Mouse (Mus musculus): ENCODE data around the gene Eif4g3. TPM values are rescaled to one million over a fixed set of nuclear protein-coding genes. Genes with fewer than 3 reads are reported as not detected.

Eif4g3 gene
- polyA plus RNA-seq, 1 experiment from 2014 or later, result 56.9 TPM

DNA sequence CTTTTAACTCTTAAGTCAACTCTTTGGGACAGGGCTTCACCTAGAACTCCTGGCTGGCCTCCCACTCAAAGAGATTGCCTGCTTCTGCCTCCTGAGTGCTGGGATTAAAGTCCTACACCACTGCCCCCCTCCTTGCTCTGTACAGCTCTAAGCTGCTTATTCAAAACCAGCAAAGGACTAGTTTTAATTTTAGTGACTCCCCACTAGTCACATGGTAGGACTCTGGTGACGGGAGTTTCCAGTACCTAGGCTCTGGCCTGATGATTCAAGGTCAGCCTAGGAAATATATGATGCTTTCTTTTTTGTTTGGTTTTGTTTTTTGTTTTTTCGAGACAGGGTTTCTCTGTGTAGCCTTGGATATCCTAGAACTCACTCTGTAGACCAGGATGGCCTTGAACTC is 172.0 kb downstream of the Eif4g3 start:
- no peaks in the 10 kb centered on the region for H3K4me1 ChIP-seq (replicated peaks; ENCODE audit: control insufficient read depth, insufficient read depth, low read length)
- H3K4me3 ChIP-seq (ENCODE audit: low read depth, low read length), result no peak overlapping the region
- H3K9ac ChIP-seq (ENCODE audit: low read depth, low read length), result no peak overlapping the region
- H3K27ac ChIP-seq (ENCODE audit: low read depth, low read length), result no peak overlapping the region
- ATAC-seq (ENCODE audit: low FRiP score) (no peak), DNase-seq (ENCODE audit: low spot score) (no peak)
- H3K36me3 ChIP-seq (ENCODE audit: control insufficient read depth, insufficient read depth, low read length), result no peaks in the 10 kb centered on the region
- WGBS, result 98% methylated on average over 2 of the region's 2 CpGs
- H3K9me3 ChIP-seq (ENCODE audit: control insufficient read depth, low read length), result no peaks in the 10 kb centered on the region
- H3K4me2 ChIP-seq (replicated peaks; ENCODE audit: low read depth, low read length), result no peak overlapping the region
- no peaks in the 10 kb centered on the region for H3K27me3 ChIP-seq (ENCODE audit: control insufficient read depth, insufficient read depth, low read length)

DNA sequence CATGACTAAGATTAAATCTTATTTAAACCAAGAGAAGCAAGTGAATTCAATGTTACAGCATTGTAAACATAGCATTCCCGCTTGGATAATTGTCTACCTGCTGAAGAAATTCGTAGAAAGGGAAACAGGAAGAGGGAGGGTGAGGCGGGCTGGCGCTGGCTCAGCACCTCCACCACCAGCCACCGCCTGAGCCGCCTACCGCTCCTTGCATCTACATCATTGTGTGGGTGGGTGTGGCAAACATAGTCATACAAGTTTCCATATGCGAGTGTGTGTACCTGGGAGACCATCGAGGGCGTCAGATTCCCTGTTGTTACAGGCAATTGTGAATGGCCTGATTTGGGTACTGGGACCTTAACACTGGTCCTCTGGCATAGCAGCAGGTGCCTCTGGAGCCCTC is 173.7 kb downstream of the Eif4g3 start:
- Histone ChIP-seq H3K4me1 (replicated peaks; ENCODE audit: control insufficient read depth, insufficient read depth, low read length) (no peaks in the 10 kb centered on the region), H3K9me3 (ENCODE audit: control insufficient read depth, low read length) (no peaks in the 10 kb centered on the region), H3K27me3 (ENCODE audit: control insufficient read depth, insufficient read depth, low read length) (no peaks in the 10 kb centered on the region), H3K27ac (ENCODE audit: low read depth, low read length) (no peak overlapping the region), H3K4me2 (replicated peaks; ENCODE audit: low read depth, low read length) (no peak overlapping the region), H3K36me3 (ENCODE audit: control insufficient read depth, insufficient read depth, low read length) (peaks cover 11% of the 10 kb centered on the region; the same call in 1 of the 2 replicates), H3K4me3 (ENCODE audit: low read depth, low read length) (no peak overlapping the region), H3K9ac (ENCODE audit: low read depth, low read length) (no peak overlapping the region)
- 93% methylated on average over 10 of the region's 10 CpGs for WGBS
- DNase-seq (ENCODE audit: low spot score) (no peak), ATAC-seq (ENCODE audit: low FRiP score) (no peak)

DNA sequence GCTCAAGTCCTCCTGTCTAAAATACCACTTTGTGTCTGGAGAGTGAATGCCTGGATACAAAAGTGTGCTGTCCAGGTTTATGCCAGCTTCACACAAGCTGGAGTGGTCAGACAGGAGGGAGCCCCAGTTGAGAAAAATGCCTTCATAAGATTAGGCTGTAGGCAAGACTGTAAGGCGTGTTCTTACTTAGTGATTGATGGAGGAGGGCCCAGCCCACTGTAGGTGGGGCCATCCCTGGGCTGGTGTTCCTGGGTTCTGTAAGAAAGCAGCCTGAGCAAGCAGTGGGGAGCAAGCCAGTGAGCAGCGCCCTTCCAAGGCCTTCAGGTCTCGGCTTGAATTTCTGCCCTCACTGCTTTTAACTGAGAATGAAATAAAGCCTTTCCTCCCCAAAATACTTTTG is 175.3 kb downstream of the Eif4g3 start:
- 85% methylated on average over 3 of the region's 3 CpGs for WGBS
- Histone ChIP-seq H3K4me2 (replicated peaks; ENCODE audit: low read depth, low read length) (no peak overlapping the region), H3K4me3 (ENCODE audit: low read depth, low read length) (no peak overlapping the region), H3K27ac (ENCODE audit: low read depth, low read length) (no peak overlapping the region), H3K9me3 (ENCODE audit: control insufficient read depth, low read length) (no peaks in the 10 kb centered on the region), H3K9ac (ENCODE audit: low read depth, low read length) (no peak overlapping the region), H3K27me3 (ENCODE audit: control insufficient read depth, insufficient read depth, low read length) (no peaks in the 10 kb centered on the region), H3K4me1 (replicated peaks; ENCODE audit: control insufficient read depth, insufficient read depth, low read length) (no peaks in the 10 kb centered on the region), H3K36me3 (ENCODE audit: control insufficient read depth, insufficient read depth, low read length) (peaks cover 17% of the 10 kb centered on the region; the same call in 1 of the 2 replicates)
- ATAC-seq (ENCODE audit: low FRiP score), result no peak
- DNase-seq (ENCODE audit: low spot score), result no peak

DNA sequence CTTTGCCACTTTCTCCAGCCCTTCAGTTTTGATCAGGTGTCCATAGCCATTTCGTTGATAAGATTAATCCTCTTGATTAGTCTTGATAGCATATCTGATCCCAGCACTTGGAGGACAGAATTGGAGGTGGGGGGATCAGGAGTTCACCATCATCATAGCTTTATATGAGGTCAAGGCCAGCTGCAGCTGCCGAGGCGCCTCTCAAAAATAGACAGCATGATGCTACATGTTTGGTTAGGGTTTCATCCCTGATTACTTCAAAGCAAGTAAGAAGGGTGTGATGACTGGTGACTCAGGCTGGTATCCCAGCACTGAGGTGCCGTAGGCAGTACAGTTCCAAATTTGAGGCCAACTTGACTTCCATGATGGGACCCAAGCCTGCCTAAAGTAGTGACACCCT is 176.6 kb downstream of the Eif4g3 start:
- 95% methylated on average over 4 of the region's 4 CpGs for WGBS

DNA sequence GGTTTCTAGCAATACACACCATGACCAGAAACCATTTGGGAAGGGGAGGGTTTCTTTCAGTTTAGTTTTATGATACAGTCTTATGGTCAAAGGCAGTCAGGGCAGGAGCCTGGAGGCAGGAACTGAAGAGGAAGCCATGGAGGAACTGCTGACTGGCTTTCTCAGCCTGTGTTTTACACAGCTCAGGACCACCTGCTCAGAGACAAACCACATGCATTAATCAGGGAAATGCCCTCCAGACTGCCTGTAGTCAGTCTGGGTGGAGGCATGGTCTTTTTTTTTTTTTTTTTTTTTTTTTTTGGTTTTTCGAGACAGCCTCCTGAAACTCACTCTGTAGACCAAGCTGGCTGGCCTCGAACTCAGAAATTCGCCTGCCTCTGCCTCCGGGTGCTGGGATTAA is 179.9 kb downstream of the Eif4g3 start:
- 92% methylated on average over 4 of the region's 4 CpGs for WGBS
- no peaks in the 10 kb centered on the region for H3K9me3 ChIP-seq (ENCODE audit: control insufficient read depth, low read length)
- ATAC-seq (ENCODE audit: low FRiP score) (no peak), DNase-seq (ENCODE audit: low spot score) (no peak)
- H3K4me3 ChIP-seq (ENCODE audit: low read depth, low read length), result no peak overlapping the region
- H3K27ac ChIP-seq (ENCODE audit: low read depth, low read length), result no peak overlapping the region
- no peaks in the 10 kb centered on the region for H3K27me3 ChIP-seq (ENCODE audit: control insufficient read depth, insufficient read depth, low read length)
- no peaks in the 10 kb centered on the region for H3K4me1 ChIP-seq (replicated peaks; ENCODE audit: control insufficient read depth, insufficient read depth, low read length)
- peaks cover 22% of the 10 kb centered on the region for H3K36me3 ChIP-seq (ENCODE audit: control insufficient read depth, insufficient read depth, low read length)
- H3K4me2 ChIP-seq (replicated peaks; ENCODE audit: low read depth, low read length), result no peak overlapping the region
- H3K9ac ChIP-seq (ENCODE audit: low read depth, low read length), result no peak overlapping the region

More for the DNA sequence above, 176.6 kb downstream of the Eif4g3 start:
- Histone ChIP-seq H3K27ac (ENCODE audit: low read depth, low read length) (no peak overlapping the region), H3K36me3 (ENCODE audit: control insufficient read depth, insufficient read depth, low read length) (peaks cover 19% of the 10 kb centered on the region), H3K4me1 (replicated peaks; ENCODE audit: control insufficient read depth, insufficient read depth, low read length) (no peaks in the 10 kb centered on the region), H3K4me2 (replicated peaks; ENCODE audit: low read depth, low read length) (no peak overlapping the region), H3K9me3 (ENCODE audit: control insufficient read depth, low read length) (no peaks in the 10 kb centered on the region), H3K9ac (ENCODE audit: low read depth, low read length) (no peak overlapping the region), H3K4me3 (ENCODE audit: low read depth, low read length) (no peak overlapping the region), H3K27me3 (ENCODE audit: control insufficient read depth, insufficient read depth, low read length) (no peaks in the 10 kb centered on the region)
- DNase-seq (ENCODE audit: low spot score) (no peak), ATAC-seq (ENCODE audit: low FRiP score) (no peak)

DNA sequence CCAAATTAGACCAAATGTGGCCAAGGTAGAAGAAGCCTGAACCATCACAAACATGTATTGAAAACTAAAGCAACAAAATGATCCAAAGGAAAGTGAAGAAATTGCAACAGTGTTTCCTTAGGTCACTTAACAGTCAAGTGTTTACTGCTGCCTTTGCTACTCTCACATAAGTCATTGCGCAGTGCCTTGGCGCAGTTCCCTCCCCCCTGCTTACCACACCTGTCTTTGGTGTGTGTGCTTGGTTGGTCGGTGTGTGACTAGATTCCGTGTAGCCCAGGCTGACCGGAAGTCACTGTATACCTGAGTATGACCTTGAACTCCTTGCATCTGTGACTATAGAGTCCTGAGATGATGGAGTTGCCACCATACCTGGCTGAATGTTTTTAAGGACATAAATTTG is 186.6 kb downstream of the Eif4g3 start:
- Histone ChIP-seq H3K27ac (ENCODE audit: low read depth, low read length) (no peak overlapping the region), H3K4me2 (replicated peaks; ENCODE audit: low read depth, low read length) (no peak overlapping the region), H3K4me1 (replicated peaks; ENCODE audit: control insufficient read depth, insufficient read depth, low read length) (no peaks in the 10 kb centered on the region), H3K9ac (ENCODE audit: low read depth, low read length) (no peak overlapping the region), H3K27me3 (ENCODE audit: control insufficient read depth, insufficient read depth, low read length) (no peaks in the 10 kb centered on the region), H3K4me3 (ENCODE audit: low read depth, low read length) (no peak overlapping the region), H3K9me3 (ENCODE audit: control insufficient read depth, low read length) (no peaks in the 10 kb centered on the region), H3K36me3 (ENCODE audit: control insufficient read depth, insufficient read depth, low read length) (peaks cover 25% of the 10 kb centered on the region)
- no peak for DNase-seq (ENCODE audit: low spot score)
- WGBS, result 97% methylated on average over 5 of the region's 5 CpGs
- no peak for ATAC-seq (ENCODE audit: low FRiP score)

DNA sequence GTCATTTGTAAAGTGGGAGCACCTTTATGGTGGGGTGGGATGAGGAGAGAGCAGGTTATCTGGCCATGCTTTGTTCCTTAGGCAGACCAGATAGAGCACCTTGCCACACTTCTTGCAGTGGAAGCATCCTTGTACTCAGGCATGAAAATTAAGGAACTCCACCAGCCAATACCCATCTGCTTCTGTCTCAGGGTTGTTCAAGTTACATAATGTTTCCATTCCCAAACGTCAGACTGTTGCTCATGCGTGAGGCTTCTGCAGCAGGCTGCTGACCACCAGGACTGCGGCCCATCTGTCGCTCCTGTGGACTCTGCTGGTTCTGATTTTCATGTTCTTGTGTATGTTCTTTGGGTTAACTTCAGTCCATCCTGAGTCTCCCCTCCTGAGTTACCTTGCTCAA is 187.9 kb downstream of the Eif4g3 start:
- Histone ChIP-seq H3K4me2 (replicated peaks; ENCODE audit: low read depth, low read length) (no peak overlapping the region), H3K9me3 (ENCODE audit: control insufficient read depth, low read length) (no peaks in the 10 kb centered on the region), H3K4me3 (ENCODE audit: low read depth, low read length) (no peak overlapping the region), H3K4me1 (replicated peaks; ENCODE audit: control insufficient read depth, insufficient read depth, low read length) (no peaks in the 10 kb centered on the region), H3K9ac (ENCODE audit: low read depth, low read length) (no peak overlapping the region), H3K27me3 (ENCODE audit: control insufficient read depth, insufficient read depth, low read length) (no peaks in the 10 kb centered on the region), H3K36me3 (ENCODE audit: control insufficient read depth, insufficient read depth, low read length) (peaks cover 22% of the 10 kb centered on the region), H3K27ac (ENCODE audit: low read depth, low read length) (no peak overlapping the region)
- ATAC-seq (ENCODE audit: low FRiP score), result no peak
- DNase-seq (ENCODE audit: low spot score), result no peak
- 94% methylated on average over 4 of the region's 4 CpGs for WGBS

DNA sequence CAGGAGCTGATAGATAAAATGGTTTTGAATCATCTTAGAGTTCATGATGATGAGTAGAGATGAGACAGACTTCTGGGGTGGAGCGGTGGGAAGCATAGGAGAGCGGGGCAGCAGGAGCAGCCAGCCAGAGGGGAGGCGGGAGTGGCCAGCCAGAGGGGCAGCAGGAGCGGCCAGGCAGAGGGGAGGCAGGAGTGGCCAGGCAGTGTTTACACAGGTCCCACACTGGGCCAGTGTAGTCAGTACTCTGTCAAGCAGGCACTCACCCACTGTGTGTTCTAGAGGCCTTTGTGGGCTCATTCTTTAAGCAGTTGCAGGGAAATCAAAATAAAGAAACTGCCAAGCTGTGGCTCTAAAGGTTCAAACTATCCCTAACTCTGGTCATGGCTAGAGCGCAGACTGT is 191.2 kb downstream of the Eif4g3 start:
- Histone ChIP-seq H3K4me1 (replicated peaks; ENCODE audit: control insufficient read depth, insufficient read depth, low read length) (no peaks in the 10 kb centered on the region), H3K4me3 (ENCODE audit: low read depth, low read length) (no peak overlapping the region), H3K9me3 (ENCODE audit: control insufficient read depth, low read length) (no peaks in the 10 kb centered on the region), H3K36me3 (ENCODE audit: control insufficient read depth, insufficient read depth, low read length) (peaks cover 17% of the 10 kb centered on the region), H3K27ac (ENCODE audit: low read depth, low read length) (no peak overlapping the region), H3K9ac (ENCODE audit: low read depth, low read length) (no peak overlapping the region), H3K27me3 (ENCODE audit: control insufficient read depth, insufficient read depth, low read length) (no peaks in the 10 kb centered on the region), H3K4me2 (replicated peaks; ENCODE audit: low read depth, low read length) (no peak overlapping the region)
- no peak for DNase-seq (ENCODE audit: low spot score)
- WGBS, result 94% methylated on average over 5 of the region's 5 CpGs
- no peak for ATAC-seq (ENCODE audit: low FRiP score)

DNA sequence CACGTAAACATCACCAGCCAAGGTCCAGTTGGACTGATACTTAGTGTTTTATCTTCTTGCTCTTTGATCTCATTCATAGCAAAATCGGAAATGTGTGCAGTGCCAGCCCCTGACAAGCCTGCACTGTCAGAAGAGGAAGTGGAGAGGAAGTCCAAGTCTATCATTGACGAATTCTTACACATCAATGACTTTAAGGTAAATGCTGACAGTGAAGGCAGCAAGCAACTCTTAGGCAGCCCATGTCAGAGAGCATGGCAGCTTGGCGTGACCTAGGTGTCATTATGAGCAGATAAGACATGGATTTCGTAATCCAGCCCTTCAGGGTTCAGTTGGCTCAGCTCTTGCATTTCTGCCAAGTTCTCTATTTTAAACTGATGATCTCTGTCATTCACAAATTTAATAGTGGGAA is 191.8 kb downstream of the Eif4g3 start:
- Histone ChIP-seq H3K36me3 (ENCODE audit: control insufficient read depth, insufficient read depth, low read length) (peaks cover 18% of the 10 kb centered on the region), H3K27ac (ENCODE audit: low read depth, low read length) (no peak overlapping the region), H3K4me1 (replicated peaks; ENCODE audit: control insufficient read depth, insufficient read depth, low read length) (no peaks in the 10 kb centered on the region), H3K9me3 (ENCODE audit: control insufficient read depth, low read length) (no peaks in the 10 kb centered on the region), H3K4me2 (replicated peaks; ENCODE audit: low read depth, low read length) (no peak overlapping the region), H3K9ac (ENCODE audit: low read depth, low read length) (no peak overlapping the region), H3K27me3 (ENCODE audit: control insufficient read depth, insufficient read depth, low read length) (no peaks in the 10 kb centered on the region), H3K4me3 (ENCODE audit: low read depth, low read length) (no peak overlapping the region)
- DNase-seq (ENCODE audit: low spot score) (no peak), ATAC-seq (ENCODE audit: low FRiP score) (no peak)
- 93% methylated on average over 5 of the region's 5 CpGs for WGBS

Measured in hindbrain, embryonic 11.5 days (tissue).